17 mouse cellular contexts compared by ENCODE assay signal in genomic region chr14:96879701-96880100, GRCm38 (mm10).
"Had no signal": no experiment of that assay in that cellular context is flagged by ENCODE, and none has a peak within 500 bp of the region (broad histone marks: within the 10 kb centered on the region; RNA-seq: fewer than 3 reads in every experiment).

No protein-coding gene starts in this region.

- H3K4me2 ChIP-seq: lung, embryonic 14.5 days; midbrain, embryonic 12.5 days; neural tube, embryonic 13.5 days; neural tube, embryonic 15.5 days had no signal

- H3K9me3 ChIP-seq: midbrain, embryonic 10.5 days; midbrain, embryonic 12.5 days; neural tube, embryonic 13.5 days; neural tube, embryonic 15.5 days had no signal

- H3K36me3 ChIP-seq: midbrain, embryonic 10.5 days; midbrain, embryonic 12.5 days; neural tube, embryonic 13.5 days; neural tube, embryonic 15.5 days had no signal

- H3K4me3 ChIP-seq: midbrain, embryonic 10.5 days; midbrain, embryonic 12.5 days; neural tube, embryonic 13.5 days; neural tube, embryonic 15.5 days had no signal

- H3K9ac ChIP-seq: liver, postnatal 0 days; lung, embryonic 14.5 days; midbrain, embryonic 12.5 days; neural tube, embryonic 13.5 days; neural tube, embryonic 15.5 days had no signal

- H3K4me1 ChIP-seq: midbrain, embryonic 10.5 days; midbrain, embryonic 12.5 days; neural tube, embryonic 13.5 days; neural tube, embryonic 15.5 days had no signal

- DNase-seq: liver, postnatal 0 days; lung, embryonic 14.5 days; lung, postnatal 10 days; lung, postnatal 4 days; midbrain, embryonic 14.5 days; retina, postnatal 1 day; right cerebral cortex, adult 18-20 months; right cerebral cortex, postnatal 25 days; right cerebral cortex, postnatal 4 days; spleen, adult 18-20 months; thymus, adult 18-20 months; thymus, postnatal 14 days; thymus, postnatal 36 days had no signal

- H3K27ac ChIP-seq: midbrain, embryonic 10.5 days; midbrain, embryonic 12.5 days; neural tube, embryonic 13.5 days; neural tube, embryonic 15.5 days had no signal

- ATAC-seq: liver, postnatal 0 days had no signal

- H3K27me3 ChIP-seq: midbrain, embryonic 12.5 days; neural tube, embryonic 13.5 days; neural tube, embryonic 15.5 days had no signal
